Mouse (Mus musculus): Measurements from ENCODE around the gene Abcd3. TPM values are rescaled to one million over a fixed set of nuclear protein-coding genes. Genes with fewer than 3 reads are reported as not detected.
A peak's percentile ranks its signal among the peaks of the same experiment; 100 is the strongest.
"Not testable (repeated sequence)": the region's sequence is repeated elsewhere in the genome, so short reads cannot be mapped to it uniquely, and the experiment has no call there.

Abcd3 gene
- polyA plus RNA-seq, 1 experiment from 2014 or later: 44.0 TPM

DNA sequence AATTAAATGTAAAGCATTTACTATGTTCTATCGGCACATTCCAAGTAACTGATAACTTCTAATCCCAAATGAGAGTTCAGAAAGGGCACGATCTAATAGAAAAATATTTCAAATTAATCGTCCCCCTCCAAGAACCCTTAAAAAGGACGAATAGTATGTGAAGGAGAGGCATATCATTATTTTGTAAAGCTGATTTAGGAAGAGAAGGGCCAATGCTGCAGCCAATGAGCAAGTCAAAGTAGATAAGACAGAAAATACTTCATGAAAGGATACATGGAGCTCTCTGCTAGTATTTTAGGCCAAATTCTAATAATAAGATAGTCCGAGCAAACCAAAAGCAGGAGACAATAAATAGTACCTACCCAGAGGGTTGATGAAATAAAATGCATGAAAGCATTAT, 1.3 kb downstream of the Abcd3 start:
- Histone ChIP-seq H3K9me3 (no peaks in the 10 kb centered on the region), H3K4me3 (peak overlapping the region; percentile 92), H3K4me1 (peaks cover 29% of the 10 kb centered on the region), H3K27me3 (replicated peaks; ENCODE audit: low read depth, poor library complexity, severe bottlenecking) (no peaks in the 10 kb centered on the region), H3K36me3 (replicated peaks) (no peaks in the 10 kb centered on the region), H3K27ac (replicated peaks) (no peak overlapping the region)
- WGBS: 77% methylated on average over 5 of the region's 5 CpGs
- no peak for DNase-seq (ENCODE audit: low spot score)

- Histone ChIP-seq H3K4me3 (no peak overlapping the region), H3K9me3 (no peaks in the 10 kb centered on the region), H3K36me3 (replicated peaks) (peaks cover 10% of the 10 kb centered on the region), H3K27ac (replicated peaks) (no peak overlapping the region), H3K4me1 (peaks cover 12% of the 10 kb centered on the region), H3K27me3 (replicated peaks; ENCODE audit: low read depth, poor library complexity, severe bottlenecking) (no peaks in the 10 kb centered on the region)
- 90% methylated on average over 3 of the region's 3 CpGs for WGBS
- no peak for DNase-seq (ENCODE audit: low spot score)
Measured at GRCm38 (mm10) chr3:121808246-121808645, 6.9 kb downstream of the Abcd3 start.

DNA sequence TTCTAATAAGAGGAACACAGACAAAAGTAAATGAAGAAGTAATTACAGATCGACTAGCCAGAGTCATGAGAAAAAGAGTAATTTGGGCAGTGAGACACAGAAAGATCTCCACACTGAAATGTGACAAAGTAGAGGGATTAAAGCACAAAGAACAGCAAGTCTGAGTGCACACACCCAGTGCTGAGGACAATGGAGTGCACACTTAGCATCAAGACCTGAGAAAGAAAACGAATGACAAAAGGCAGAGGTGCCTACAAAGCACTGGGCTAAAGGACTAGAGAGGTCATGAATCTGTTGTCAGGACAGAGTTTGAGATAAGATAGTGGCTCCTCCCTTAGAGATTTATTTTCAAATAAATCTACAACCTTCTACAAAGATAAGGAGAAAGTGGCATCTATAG, 20.9 kb downstream of the Abcd3 start:
- H3K4me3 ChIP-seq: no peak overlapping the region
- no peaks in the 10 kb centered on the region for H3K27me3 ChIP-seq (replicated peaks; ENCODE audit: low read depth, poor library complexity, severe bottlenecking)
- no peak overlapping the region for H3K27ac ChIP-seq (replicated peaks)
- peaks cover 30% of the 10 kb centered on the region for H3K36me3 ChIP-seq (replicated peaks)
- DNase-seq (ENCODE audit: low spot score): no peak
- no peaks in the 10 kb centered on the region for H3K9me3 ChIP-seq
- WGBS: 64% methylated on average over 2 of the region's 2 CpGs
- H3K4me1 ChIP-seq: no peaks in the 10 kb centered on the region

- WGBS: 76% methylated on average over 4 of the region's 4 CpGs
Measured at GRCm38 (mm10) chr3:121792246-121792645, 22.9 kb downstream of the Abcd3 start.

DNA sequence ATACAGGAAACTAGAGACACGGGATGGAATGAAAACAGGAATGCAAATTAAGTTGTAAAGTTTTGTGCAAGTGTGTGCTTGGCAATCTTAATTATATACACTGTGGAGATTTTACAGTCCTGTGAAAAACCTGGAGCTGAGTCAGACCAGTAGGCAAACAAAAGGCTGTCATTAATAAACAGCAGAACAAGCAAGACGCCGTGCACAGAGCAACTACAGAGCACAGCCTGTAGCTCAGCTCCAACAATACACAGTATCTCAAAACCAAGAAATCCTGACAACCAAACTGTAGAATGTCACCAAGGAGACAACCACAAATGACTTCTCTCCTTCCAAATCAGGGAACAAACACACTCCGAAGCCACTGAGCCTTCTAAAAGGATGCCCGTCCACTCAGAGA, 24.7 kb downstream of the Abcd3 start:
- DNase-seq (ENCODE audit: low spot score): no peak
- Histone ChIP-seq H3K4me3 (no peak overlapping the region), H3K36me3 (replicated peaks) (peaks cover 17% of the 10 kb centered on the region), H3K27ac (replicated peaks) (no peak overlapping the region), H3K27me3 (replicated peaks; ENCODE audit: low read depth, poor library complexity, severe bottlenecking) (no peaks in the 10 kb centered on the region), H3K9me3 (no peaks in the 10 kb centered on the region), H3K4me1 (no peaks in the 10 kb centered on the region)
- WGBS: 85% methylated on average over 5 of the region's 5 CpGs

More at GRCm38 (mm10) chr3:121792246-121792645, 22.9 kb downstream of the Abcd3 start:
- H3K4me1 ChIP-seq: no peaks in the 10 kb centered on the region
- no peaks in the 10 kb centered on the region for H3K27me3 ChIP-seq (replicated peaks; ENCODE audit: low read depth, poor library complexity, severe bottlenecking)
- H3K36me3 ChIP-seq (replicated peaks): peaks cover 17% of the 10 kb centered on the region
- H3K9me3 ChIP-seq: no peaks in the 10 kb centered on the region
- H3K4me3 ChIP-seq: no peak overlapping the region
- no peak overlapping the region for H3K27ac ChIP-seq (replicated peaks)
- no peak for DNase-seq (ENCODE audit: low spot score)

DNA sequence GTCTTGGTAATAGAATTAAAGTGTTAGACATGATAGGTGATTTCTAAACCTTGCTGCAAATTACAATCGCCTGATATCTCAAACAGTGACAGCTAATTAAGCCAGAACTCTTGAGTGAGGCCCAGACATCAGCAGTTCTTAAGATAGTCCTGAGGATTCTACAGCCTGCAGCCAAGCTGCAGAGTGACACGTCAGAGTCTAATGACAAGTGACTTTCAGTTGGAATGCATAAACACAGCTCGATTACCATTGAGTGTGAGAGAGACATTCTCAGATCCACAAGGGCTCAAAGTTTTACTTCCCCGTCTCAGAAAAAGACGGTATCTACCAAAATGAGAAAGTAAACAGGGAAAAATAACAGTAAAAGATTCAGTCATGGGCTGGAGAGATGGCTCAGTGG, 25.3 kb downstream of the Abcd3 start:
- H3K4me1 ChIP-seq: no peaks in the 10 kb centered on the region
- no peak for DNase-seq (ENCODE audit: low spot score)
- H3K9me3 ChIP-seq: no peaks in the 10 kb centered on the region
- H3K27me3 ChIP-seq (replicated peaks; ENCODE audit: low read depth, poor library complexity, severe bottlenecking): no peaks in the 10 kb centered on the region
- no peak overlapping the region for H3K27ac ChIP-seq (replicated peaks)
- H3K4me3 ChIP-seq: no peak overlapping the region
- 73% methylated on average over 5 of the region's 5 CpGs for WGBS
- H3K36me3 ChIP-seq (replicated peaks): peaks cover 17% of the 10 kb centered on the region

GRCm38 (mm10) chr3:121783020-121783419, 32.1 kb downstream of the Abcd3 start:
- 92% methylated on average over 6 of the region's 6 CpGs for WGBS
- DNase-seq (ENCODE audit: low spot score): no peak

DNA sequence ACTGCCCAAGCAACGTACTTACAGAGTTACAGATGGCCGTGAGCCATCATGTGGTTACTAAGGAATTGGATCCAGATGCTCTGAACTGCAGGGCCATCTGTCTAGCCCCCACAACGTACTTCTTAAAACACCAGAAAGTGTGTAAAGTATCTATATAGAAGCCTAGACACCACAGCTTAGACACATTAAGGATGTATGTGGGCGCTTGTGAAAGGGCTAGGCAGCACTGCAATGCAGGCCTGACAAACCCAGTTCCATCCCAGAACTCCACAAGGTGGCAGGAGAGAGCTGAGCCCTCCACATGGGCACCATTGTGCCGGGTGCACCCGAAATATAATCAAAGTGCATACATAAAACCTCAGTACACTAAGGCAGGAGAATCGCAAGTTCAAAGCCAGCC, 37.2 kb downstream of the Abcd3 start:
- H3K4me1 ChIP-seq: peaks cover 5% of the 10 kb centered on the region; the same call in 1 of the 2 replicates

More at GRCm38 (mm10) chr3:121783020-121783419, 32.1 kb downstream of the Abcd3 start:
- H3K4me1 ChIP-seq: no peaks in the 10 kb centered on the region
- no peak overlapping the region for H3K27ac ChIP-seq (replicated peaks)
- no peaks in the 10 kb centered on the region for H3K27me3 ChIP-seq (replicated peaks; ENCODE audit: low read depth, poor library complexity, severe bottlenecking)
- H3K4me3 ChIP-seq: no peak overlapping the region
- H3K9me3 ChIP-seq: no peaks in the 10 kb centered on the region
- peaks cover 18% of the 10 kb centered on the region; the same call in 1 of the 2 replicates for H3K36me3 ChIP-seq (replicated peaks)

GRCm38 (mm10) chr3:121773336-121773735, 41.8 kb downstream of the Abcd3 start:
- H3K27ac ChIP-seq (replicated peaks); DNase-seq (ENCODE audit: low spot score); H3K9me3 ChIP-seq; H3K4me3 ChIP-seq; H3K4me1 ChIP-seq; H3K27me3 ChIP-seq (replicated peaks; ENCODE audit: low read depth, poor library complexity, severe bottlenecking): not testable (repeated sequence)
- peaks cover 64% of the 10 kb centered on the region for H3K36me3 ChIP-seq (replicated peaks)
- WGBS: 95% methylated on average over 4 of the region's 4 CpGs

More for the DNA sequence above, 37.2 kb downstream of the Abcd3 start:
- Histone ChIP-seq H3K27me3 (replicated peaks; ENCODE audit: low read depth, poor library complexity, severe bottlenecking) (no peaks in the 10 kb centered on the region), H3K27ac (replicated peaks) (0 out of 2 replicates have a peak overlapping the region, but pooled peaks have one; percentile 36), H3K36me3 (replicated peaks) (peaks cover 35% of the 10 kb centered on the region), H3K4me3 (no peak overlapping the region), H3K9me3 (no peaks in the 10 kb centered on the region)
- WGBS: 40% methylated on average over 7 of the region's 7 CpGs
- DNase-seq (ENCODE audit: low spot score): peak; percentile 76

GRCm38 (mm10) chr3:121768770-121769169, 46.3 kb downstream of the Abcd3 start:
- no peak overlapping the region for H3K27ac ChIP-seq (replicated peaks)
- H3K9me3 ChIP-seq: no peaks in the 10 kb centered on the region
- peaks cover 87% of the 10 kb centered on the region for H3K36me3 ChIP-seq (replicated peaks)
- H3K27me3 ChIP-seq (replicated peaks; ENCODE audit: low read depth, poor library complexity, severe bottlenecking): no peaks in the 10 kb centered on the region
- DNase-seq (ENCODE audit: low spot score): no peak
- 95% methylated on average over 3 of the region's 3 CpGs for WGBS
- H3K4me1 ChIP-seq: no peaks in the 10 kb centered on the region
- H3K4me3 ChIP-seq: no peak overlapping the region

DNA sequence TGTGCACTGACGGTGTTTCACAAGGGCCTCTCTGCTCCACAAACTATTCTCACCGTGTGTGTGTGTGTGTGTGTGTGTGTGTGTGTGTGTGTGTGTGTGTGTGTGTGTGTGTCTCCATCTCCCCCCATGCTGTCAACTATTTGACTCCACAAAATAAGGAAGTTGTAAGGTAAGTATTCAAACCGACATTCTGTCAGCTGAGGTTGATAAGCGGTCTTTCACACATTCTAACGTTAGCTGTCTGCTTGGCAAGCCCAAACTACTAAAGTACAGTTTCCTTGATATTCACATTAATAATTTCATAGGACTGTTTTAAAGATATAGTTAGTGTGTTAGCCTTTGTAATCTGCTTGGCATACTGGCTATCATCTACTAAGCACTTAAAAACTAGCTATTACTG, 48.3 kb downstream of the Abcd3 start:
- H3K4me1 ChIP-seq: no peaks in the 10 kb centered on the region
- WGBS: 93% methylated on average over 5 of the region's 5 CpGs
- H3K4me3 ChIP-seq: no peak overlapping the region
- H3K27ac ChIP-seq (replicated peaks): no peak overlapping the region
- peaks cover 81% of the 10 kb centered on the region for H3K36me3 ChIP-seq (replicated peaks)
- H3K27me3 ChIP-seq (replicated peaks; ENCODE audit: low read depth, poor library complexity, severe bottlenecking): no peaks in the 10 kb centered on the region
- DNase-seq (ENCODE audit: low spot score): no peak
- H3K9me3 ChIP-seq: no peaks in the 10 kb centered on the region

DNA sequence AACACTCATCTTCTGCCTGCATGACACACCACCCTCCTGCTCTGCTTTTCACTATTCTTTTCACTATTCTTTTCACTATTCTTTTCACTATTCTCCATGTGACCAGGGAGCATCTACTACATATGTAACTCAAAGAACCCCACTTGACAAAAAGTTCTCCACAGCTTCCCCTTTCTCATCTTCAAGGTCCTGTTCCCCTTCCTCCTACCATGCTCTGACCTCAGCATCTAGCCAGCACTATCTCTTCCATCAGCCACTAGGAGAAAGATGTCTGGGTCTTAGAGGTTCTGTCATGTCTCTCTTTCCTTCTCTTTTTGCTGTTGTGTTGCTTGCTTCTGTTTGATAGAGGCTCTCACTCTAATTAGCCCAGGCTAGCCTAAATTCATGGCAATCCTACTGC, 49.1 kb downstream of the Abcd3 start:
- DNase-seq (ENCODE audit: low spot score): no peak
- no peaks in the 10 kb centered on the region for H3K4me1 ChIP-seq
- H3K36me3 ChIP-seq (replicated peaks): peaks cover 74% of the 10 kb centered on the region
- no peaks in the 10 kb centered on the region for H3K9me3 ChIP-seq
- H3K27ac ChIP-seq (replicated peaks): no peak overlapping the region
- no peak overlapping the region for H3K4me3 ChIP-seq
- H3K27me3 ChIP-seq (replicated peaks; ENCODE audit: low read depth, poor library complexity, severe bottlenecking): no peaks in the 10 kb centered on the region

GRCm38 (mm10) chr3:121762056-121762852, 52.8 kb downstream of the Abcd3 start:
- Histone ChIP-seq H3K9me3 (no peaks in the 10 kb centered on the region), H3K36me3 (replicated peaks) (peaks cover 52% of the 10 kb centered on the region)
- WGBS: 63% methylated on average over 4 of the region's 4 CpGs

More at GRCm38 (mm10) chr3:121762056-121762852, 52.8 kb downstream of the Abcd3 start:
- Histone ChIP-seq H3K4me1 (no peaks in the 10 kb centered on the region), H3K27me3 (replicated peaks; ENCODE audit: low read depth, poor library complexity, severe bottlenecking) (no peaks in the 10 kb centered on the region), H3K4me3 (no peak overlapping the region), H3K27ac (replicated peaks) (no peak overlapping the region)
- DNase-seq (ENCODE audit: low spot score): no peak

Measured in embryonic facial prominence, embryonic 10.5 days (tissue).